Mouse (Mus musculus): ENCODE measurements around the gene Rad9b.

Rad9b gene

DNA sequence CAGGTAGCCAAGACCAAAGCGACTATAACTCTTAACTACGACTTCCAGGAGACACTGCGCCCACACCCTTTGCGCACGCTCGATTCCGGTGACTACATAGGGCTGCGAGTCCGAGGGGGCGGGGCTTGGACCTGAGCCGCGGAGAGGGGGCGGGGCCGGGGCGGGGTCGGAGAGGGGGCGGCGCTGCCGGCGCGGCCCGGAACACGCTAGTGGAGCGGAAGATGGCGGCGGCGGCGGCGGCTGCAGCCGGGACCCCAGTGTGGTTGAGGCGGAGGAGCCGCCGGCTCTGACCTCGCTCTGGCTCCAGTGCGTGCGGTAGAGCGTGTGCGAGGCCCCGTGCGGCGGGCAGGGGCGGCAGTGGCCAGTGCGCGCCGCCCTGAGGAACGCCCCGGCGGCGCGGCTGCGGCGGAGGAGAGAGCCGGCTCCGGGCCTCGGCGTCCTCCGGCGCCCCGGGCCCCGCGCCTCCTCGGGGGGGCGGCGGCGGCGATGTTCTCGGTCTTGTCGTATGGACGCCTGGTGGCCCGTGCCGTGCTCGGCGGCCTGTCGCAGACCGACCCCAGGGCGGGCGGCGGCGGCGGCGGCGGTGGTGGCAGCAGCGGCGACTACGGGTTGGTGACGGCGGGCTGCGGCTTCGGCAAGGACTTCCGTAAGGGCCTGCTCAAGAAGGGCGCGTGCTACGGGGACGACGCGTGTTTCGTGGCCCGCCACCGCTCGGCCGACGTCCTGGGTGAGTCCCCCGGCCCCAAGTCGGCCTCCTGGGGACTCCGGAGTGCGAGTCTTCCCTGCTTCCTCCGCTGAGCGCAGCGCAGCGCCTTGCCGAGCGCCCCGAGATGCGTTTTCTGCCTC lies 69.6 kb downstream of the Rad9b start, which contains the start of gene Pptc7:
Pptc7 (plus strand) TSS at position 183 of the 846 bp plus-strand sequence.
- peak; percentile 79 for DNase-seq (ENCODE audit: low read depth)

DNA sequence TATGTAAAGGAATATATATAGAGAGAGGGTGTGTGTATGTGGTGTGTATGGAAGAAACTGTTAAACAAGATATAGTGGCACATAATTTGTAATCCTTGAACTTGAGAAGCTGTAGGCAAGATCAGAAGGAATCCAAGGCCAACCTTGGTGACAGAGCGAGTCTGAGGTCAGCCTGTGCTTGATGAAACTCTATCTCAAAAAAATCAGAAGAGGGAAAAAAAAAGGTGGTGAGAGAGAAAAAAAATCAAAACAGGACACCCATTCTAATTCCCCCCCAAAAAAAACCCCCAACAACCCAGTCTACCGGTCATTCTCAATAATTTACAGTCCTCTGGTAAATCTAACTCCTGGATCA lies 70.2 kb downstream of the Rad9b start:
- no peak for DNase-seq (ENCODE audit: low read depth)

DNA sequence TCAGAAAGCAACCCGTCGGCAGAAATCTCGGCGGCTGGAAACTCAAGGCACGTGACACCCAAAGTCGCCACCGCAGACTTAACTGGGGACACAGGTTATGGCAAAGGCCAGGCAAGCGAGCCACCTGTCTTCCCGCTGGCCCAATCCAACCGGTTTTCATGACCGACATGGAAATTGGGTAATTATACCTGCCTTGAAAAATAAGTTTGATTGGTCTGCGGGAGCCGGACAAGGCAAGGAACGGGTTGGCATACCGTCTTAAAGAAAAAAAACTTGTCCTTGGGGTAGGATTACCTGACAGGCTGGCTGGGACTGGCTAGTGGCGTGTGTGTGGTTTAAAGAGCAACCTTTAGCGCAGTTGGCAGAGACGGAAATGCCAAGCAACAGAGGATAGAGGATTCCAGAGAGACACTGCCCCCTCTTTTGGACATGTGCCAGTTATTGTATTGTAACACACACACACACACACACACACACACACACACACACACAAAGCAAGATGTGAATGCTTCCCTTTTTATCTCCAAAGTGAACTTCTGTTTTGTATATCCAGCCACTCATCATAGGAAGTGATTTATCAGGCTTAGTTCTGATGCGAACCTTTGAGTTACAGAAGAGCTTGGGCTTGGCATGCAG lies 73.1 kb downstream of the Rad9b start:
- no peak for DNase-seq (ENCODE audit: low read depth)

DNA sequence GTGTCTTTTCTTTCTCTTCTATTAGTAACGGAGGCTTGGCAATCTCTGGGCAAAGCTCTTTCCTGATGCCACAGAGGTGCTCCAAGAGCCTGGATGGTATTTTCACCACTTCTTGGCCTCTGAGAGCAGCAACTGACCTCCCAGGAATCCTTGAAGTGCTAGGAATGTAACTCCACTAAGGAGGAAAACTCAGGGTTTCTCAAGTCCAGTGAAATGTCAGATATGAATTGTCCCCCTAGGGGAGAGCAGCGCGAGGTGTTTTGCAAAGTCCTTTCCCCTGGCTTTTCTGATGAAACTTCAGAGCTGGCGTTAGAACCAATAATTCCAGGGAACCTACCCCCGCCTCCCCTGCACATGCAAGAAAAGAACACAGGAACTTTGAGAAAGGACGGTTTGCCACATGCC lies 73.6 kb downstream of the Rad9b start:
- DNase-seq (ENCODE audit: low read depth), result no peak

DNA sequence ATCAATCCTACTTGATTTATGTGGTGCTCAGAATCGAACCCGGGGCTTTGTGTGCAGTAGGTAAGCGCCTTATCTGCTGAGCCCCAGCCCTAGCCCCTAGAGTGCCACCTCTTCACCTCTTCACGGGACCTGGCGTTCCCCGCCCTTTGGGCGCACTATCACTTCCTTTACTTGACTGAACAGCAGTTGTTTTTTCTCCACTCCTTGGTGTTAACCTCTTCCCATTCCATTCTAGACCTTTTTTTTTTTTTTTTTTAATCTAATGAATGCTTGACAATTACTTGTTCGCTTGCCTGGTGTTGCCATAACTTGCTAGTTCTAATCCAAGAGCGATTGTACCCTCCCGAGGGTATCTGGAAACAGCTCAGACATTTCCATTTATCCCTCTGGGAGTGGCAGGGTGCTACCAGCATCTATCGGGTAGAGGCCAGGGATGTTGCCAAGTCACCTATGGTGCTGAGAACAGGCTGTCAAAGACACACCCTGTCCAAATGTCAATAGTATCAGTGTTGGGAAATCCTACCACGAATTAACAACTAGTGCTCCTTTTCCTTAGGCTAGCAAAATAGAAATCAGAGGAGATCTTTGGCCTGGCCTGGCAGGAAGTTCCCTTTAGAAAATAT lies 74.1 kb downstream of the Rad9b start:
- no peak for DNase-seq (ENCODE audit: low read depth)

DNA sequence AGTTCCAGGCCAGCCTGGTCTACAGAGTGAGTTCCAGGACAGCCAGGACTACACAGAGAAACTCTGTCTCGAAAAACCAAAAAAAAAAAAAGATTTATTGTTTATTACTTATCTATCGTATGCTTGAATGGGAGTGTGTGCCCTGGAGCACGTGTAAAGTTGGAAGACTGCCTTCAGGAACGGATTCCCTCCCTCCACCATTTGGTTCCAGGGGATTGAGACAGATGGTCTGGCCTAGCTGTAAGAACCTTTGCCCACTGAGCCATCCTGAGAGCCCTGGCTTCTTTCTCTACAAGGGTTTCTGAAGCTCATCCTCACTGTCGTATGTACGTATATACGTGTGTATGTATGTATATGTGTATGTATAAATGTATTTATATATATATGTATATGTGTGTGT lies 75.1 kb downstream of the Rad9b start:
- no peak for DNase-seq (ENCODE audit: low read depth)

DNA sequence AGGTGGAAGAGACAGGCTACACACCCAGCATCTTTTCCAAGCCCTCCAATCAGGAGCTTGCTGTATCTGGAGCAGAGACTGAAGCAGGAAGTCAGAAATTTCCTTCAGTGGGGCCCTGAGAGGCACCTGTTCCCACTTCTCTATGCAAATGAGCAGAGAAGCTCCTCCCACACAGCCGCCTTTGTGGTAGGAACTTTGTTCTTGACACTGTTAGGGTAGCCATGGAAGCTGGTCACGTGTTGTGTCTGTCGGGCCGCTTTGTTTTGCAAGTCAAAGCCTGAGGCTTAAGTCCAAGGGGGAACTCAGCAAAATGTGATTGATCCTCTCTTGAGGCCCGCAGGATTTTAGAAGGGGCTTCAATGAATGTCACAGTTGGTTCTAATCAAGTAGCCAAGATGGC lies 79.2 kb downstream of the Rad9b start:
- DNase-seq (ENCODE audit: low read depth), result no peak
